Mouse (Mus musculus): ENCODE data around the gene Wfdc17. TPM values are rescaled to one million over a fixed set of nuclear protein-coding genes. Genes with fewer than 3 reads are reported as not detected.

Gene Wfdc17
- polyA plus RNA-seq, 1 experiment from 2014 or later = not detected

DNA sequence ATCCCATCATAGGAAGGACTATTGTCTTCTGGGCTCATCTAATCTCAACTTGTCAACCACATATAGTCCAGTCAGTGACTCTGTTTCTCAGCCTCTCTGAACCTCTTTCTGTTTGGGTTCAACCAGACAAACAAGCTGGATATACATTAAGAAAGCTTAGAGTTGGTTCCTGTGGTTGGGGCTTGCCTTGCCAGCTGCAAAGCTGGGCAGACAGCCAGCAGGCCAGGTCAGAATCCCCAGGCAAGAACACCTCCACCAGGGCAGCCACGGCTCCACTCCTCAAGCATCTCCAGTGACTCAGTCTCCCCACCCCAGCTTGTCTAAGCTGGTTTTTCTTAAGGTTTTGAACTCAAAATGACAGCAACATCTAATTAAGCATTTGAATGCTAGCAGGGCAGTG is 8.9 kb downstream of the Wfdc17 start:
- ATAC-seq (ENCODE audit: insufficient number of reproducible peaks, low FRiP score) = no peak
- H3K4me2 ChIP-seq = no peak overlapping the region
- H3K9ac ChIP-seq = no peak overlapping the region
- 89% methylated on average over 1 of the region's 1 CpGs for WGBS
- H3K27ac ChIP-seq (ENCODE audit: poor library complexity, severe bottlenecking) = no peak overlapping the region
- no peak overlapping the region for H3K4me3 ChIP-seq
- no peaks in the 10 kb centered on the region for H3K36me3 ChIP-seq
- no peaks in the 10 kb centered on the region for H3K4me1 ChIP-seq (replicated peaks)
- H3K27me3 ChIP-seq (replicated peaks) = no peaks in the 10 kb centered on the region; the same call in 1 of the 2 replicates
- no peaks in the 10 kb centered on the region for H3K9me3 ChIP-seq (replicated peaks)

DNA sequence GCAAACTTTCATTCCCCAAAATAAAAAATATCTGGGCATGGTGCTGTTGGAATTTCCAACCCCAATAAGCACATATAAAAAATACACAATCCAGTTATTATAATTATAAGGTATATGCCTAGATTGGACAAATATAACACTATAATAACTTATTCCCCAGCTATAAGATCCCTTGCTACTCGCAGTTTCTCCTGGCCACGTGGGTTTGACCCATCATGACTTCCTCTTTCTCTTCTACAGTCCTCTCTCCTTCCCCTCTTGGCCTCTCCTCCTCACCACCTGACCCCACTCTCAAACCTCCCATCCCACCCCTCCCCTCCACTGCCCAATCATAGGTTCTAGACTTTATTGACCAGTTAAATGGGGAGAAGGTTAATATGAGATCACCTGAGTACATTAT is 10.1 kb downstream of the Wfdc17 start:
- H3K36me3 ChIP-seq = no peaks in the 10 kb centered on the region
- H3K27ac ChIP-seq (ENCODE audit: poor library complexity, severe bottlenecking) = no peak overlapping the region
- no peaks in the 10 kb centered on the region for H3K27me3 ChIP-seq (replicated peaks)
- no peak overlapping the region for H3K4me2 ChIP-seq
- no peaks in the 10 kb centered on the region for H3K9me3 ChIP-seq (replicated peaks)
- H3K4me1 ChIP-seq (replicated peaks) = no peaks in the 10 kb centered on the region
- 74% methylated on average over 2 of the region's 2 CpGs for WGBS
- H3K9ac ChIP-seq = no peak overlapping the region
- no peak overlapping the region for H3K4me3 ChIP-seq
- ATAC-seq (ENCODE audit: insufficient number of reproducible peaks, low FRiP score) = no peak

- Histone ChIP-seq H3K4me3 (no peak overlapping the region), H3K4me1 (replicated peaks) (no peaks in the 10 kb centered on the region), H3K27me3 (replicated peaks) (no peaks in the 10 kb centered on the region), H3K9ac (no peak overlapping the region), H3K9me3 (replicated peaks) (no peaks in the 10 kb centered on the region), H3K36me3 (no peaks in the 10 kb centered on the region), H3K27ac (ENCODE audit: poor library complexity, severe bottlenecking) (no peak overlapping the region), H3K4me2 (no peak overlapping the region)
- 81% methylated on average over 6 of the region's 6 CpGs for WGBS
- ATAC-seq (ENCODE audit: insufficient number of reproducible peaks, low FRiP score) = no peak
These were observed 13.4 kb downstream of the Wfdc17 start for GRCm38 (mm10) chr11:83717042-83717665.

DNA sequence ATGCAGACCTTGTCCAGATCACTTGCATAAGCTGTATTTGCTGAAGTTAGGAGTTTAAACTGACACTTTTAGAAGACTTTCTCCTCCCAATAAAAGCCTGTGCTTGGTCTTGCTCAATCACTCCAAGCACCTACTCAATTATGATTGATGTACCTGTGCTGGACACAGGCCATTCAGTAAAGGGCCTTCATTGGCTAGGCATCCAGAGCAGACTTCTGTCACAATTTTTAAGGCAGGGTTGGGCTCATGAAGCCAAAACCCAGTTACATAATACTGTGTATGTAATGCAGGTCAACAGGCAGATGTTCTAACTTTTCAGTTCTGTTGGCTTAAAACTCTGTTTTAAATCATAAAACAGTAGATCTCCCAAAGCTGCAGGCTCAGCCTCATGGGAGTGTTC is 17.0 kb downstream of the Wfdc17 start:
- no peak for ATAC-seq (ENCODE audit: insufficient number of reproducible peaks, low FRiP score)
- Histone ChIP-seq H3K9me3 (replicated peaks) (no peaks in the 10 kb centered on the region), H3K4me3 (no peak overlapping the region), H3K27me3 (replicated peaks) (no peaks in the 10 kb centered on the region), H3K9ac (no peak overlapping the region), H3K27ac (ENCODE audit: poor library complexity, severe bottlenecking) (no peak overlapping the region), H3K36me3 (no peaks in the 10 kb centered on the region), H3K4me1 (replicated peaks) (no peaks in the 10 kb centered on the region), H3K4me2 (no peak overlapping the region)

DNA sequence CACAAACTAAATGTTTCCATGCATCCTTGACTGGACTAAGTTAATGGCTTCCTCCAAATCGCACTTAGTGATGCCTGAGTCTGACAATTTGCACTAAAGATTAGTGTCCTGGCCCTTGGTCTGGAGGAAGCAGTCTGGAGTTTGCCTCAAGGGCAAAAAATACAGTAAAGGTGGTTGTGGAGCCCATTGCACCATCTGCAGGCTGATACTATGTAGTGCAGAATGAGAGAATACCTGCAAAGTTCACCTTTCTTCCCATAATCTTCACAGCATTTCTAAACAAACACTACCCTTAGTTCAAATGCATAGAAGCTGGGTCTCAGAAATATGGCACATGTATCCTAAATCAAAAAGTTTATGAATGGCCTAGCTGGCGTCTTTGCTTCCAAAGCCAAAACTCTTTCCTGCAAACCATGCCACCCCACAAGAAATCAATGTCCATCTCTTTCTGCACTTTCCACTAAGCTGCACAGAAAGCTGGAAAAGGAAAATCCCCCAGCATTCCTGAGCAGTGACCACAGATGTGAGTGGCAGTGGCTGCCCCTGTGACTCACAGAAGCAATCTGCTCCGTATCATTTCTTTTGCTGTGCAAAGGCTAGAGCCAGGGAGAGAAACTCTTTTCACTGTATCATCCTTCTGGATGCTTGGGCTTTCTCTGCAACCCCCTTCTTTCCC is 25.1 kb downstream of the Wfdc17 start:
- no peak for ATAC-seq (ENCODE audit: insufficient number of reproducible peaks, low FRiP score)
- H3K27ac ChIP-seq (ENCODE audit: poor library complexity, severe bottlenecking) = no peak overlapping the region
- no peak overlapping the region for H3K4me2 ChIP-seq
- H3K9me3 ChIP-seq (replicated peaks) = 0 out of 2 replicates have a peak, but pooled peaks cover 2% of the 10 kb centered on the region
- WGBS = 35% methylated on average over 3 of the region's 3 CpGs
- H3K4me3 ChIP-seq = no peak overlapping the region
- 0 out of 2 replicates have a peak, but pooled peaks cover 3% of the 10 kb centered on the region for H3K27me3 ChIP-seq (replicated peaks)
- no peak overlapping the region for H3K9ac ChIP-seq
- H3K4me1 ChIP-seq (replicated peaks) = no peaks in the 10 kb centered on the region
- H3K36me3 ChIP-seq = no peaks in the 10 kb centered on the region

- H3K9me3 ChIP-seq (replicated peaks) = peaks cover 5% of the 10 kb centered on the region; the same call in 1 of the 2 replicates
- H3K27me3 ChIP-seq (replicated peaks) = 0 out of 2 replicates have a peak, but pooled peaks cover 3% of the 10 kb centered on the region
- H3K4me1 ChIP-seq (replicated peaks) = no peaks in the 10 kb centered on the region
- H3K9ac ChIP-seq = no peak overlapping the region
- no peak overlapping the region for H3K27ac ChIP-seq (ENCODE audit: poor library complexity, severe bottlenecking)
- H3K36me3 ChIP-seq = no peaks in the 10 kb centered on the region
- no peak for ATAC-seq (ENCODE audit: insufficient number of reproducible peaks, low FRiP score)
- H3K4me2 ChIP-seq = no peak overlapping the region
- H3K4me3 ChIP-seq = no peak overlapping the region
- WGBS = 70% methylated on average over 1 of the region's 1 CpGs
These were observed 27.3 kb downstream of the Wfdc17 start for GRCm38 (mm10) chr11:83731116-83731515.

DNA sequence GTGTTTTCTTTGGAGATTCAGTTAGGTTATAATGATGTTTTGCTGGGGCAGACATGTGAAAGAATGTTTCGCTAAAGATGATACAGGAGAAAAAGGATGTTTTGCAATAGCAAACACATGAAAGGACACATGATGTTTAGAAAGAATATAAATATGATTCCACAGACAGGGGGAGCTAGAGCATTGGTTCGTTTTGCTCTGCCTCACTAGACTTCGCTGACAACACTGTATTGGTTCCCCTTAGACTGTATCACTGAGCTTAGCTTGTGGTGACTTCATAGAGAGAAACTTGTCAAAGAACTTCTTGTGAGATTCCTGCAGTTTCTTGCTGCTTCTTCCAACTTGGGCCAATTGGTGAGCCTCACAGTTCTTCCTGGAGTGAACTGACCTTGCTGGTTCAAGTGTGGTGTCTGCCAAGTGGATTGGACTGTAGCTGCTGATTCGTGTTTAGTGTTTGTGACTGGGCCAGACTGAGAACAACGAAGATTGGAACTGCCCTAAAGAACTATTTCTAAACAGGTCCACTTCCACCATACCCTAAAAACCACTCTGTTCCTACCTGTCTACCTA is 29.4 kb downstream of the Wfdc17 start:
- H3K36me3 ChIP-seq = no peaks in the 10 kb centered on the region
- no peak overlapping the region for H3K4me3 ChIP-seq
- no peaks in the 10 kb centered on the region for H3K4me1 ChIP-seq (replicated peaks)
- ATAC-seq (ENCODE audit: insufficient number of reproducible peaks, low FRiP score) = no peak
- no peak overlapping the region for H3K4me2 ChIP-seq
- 73% methylated on average over 5 of the region's 5 CpGs for WGBS
- no peak overlapping the region for H3K9ac ChIP-seq
- H3K27ac ChIP-seq (ENCODE audit: poor library complexity, severe bottlenecking) = no peak overlapping the region
- H3K27me3 ChIP-seq (replicated peaks) = 0 out of 2 replicates have a peak, but pooled peaks cover 3% of the 10 kb centered on the region
- H3K9me3 ChIP-seq (replicated peaks) = peaks cover 5% of the 10 kb centered on the region; the same call in 1 of the 2 replicates

- Histone ChIP-seq H3K4me1 (replicated peaks) (no peaks in the 10 kb centered on the region), H3K9me3 (replicated peaks) (peaks cover 5% of the 10 kb centered on the region; the same call in 1 of the 2 replicates), H3K4me3 (no peak overlapping the region), H3K27me3 (replicated peaks) (peaks cover 7% of the 10 kb centered on the region; the same call in 1 of the 2 replicates), H3K4me2 (no peak overlapping the region), H3K36me3 (no peaks in the 10 kb centered on the region), H3K9ac (no peak overlapping the region), H3K27ac (ENCODE audit: poor library complexity, severe bottlenecking) (no peak overlapping the region)
- 78% methylated on average over 1 of the region's 1 CpGs for WGBS
- ATAC-seq (ENCODE audit: insufficient number of reproducible peaks, low FRiP score) = no peak
These were observed 30.4 kb downstream of the Wfdc17 start for GRCm38 (mm10) chr11:83734215-83734614.

GRCm38 (mm10) chr11:83735881-83736280 is 32.1 kb downstream of the Wfdc17 start:
- no peak for ATAC-seq (ENCODE audit: insufficient number of reproducible peaks, low FRiP score)
- no peak overlapping the region for H3K9ac ChIP-seq
- WGBS = 47% methylated on average over 2 of the region's 2 CpGs

DNA sequence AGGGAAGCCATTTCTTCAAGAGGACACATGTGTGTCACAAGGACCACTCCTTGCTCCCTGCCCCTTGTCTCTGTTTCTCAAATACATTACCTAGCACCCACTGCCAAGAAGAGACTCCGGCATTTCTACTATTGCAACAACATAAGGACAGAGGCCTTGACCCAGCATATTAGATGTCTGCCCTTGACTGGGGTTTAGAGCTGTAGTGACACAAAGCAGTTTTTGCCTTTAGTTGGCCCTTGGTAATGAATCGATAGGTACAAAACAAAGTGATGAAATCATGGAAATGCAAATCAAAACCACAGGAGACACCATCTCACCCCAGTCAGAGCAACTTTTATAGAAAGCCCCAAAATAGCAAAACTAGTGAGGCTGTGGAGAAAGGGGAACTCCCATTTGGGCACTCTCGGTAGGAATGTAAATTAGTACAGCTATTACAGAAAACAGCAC is 33.3 kb downstream of the Wfdc17 start:
- WGBS = 72% methylated on average over 3 of the region's 3 CpGs
- no peak for ATAC-seq (ENCODE audit: insufficient number of reproducible peaks, low FRiP score)
- H3K9me3 ChIP-seq (replicated peaks) = peaks cover 5% of the 10 kb centered on the region; the same call in 1 of the 2 replicates
- H3K4me2 ChIP-seq = no peak overlapping the region
- no peaks in the 10 kb centered on the region for H3K36me3 ChIP-seq
- no peak overlapping the region for H3K9ac ChIP-seq
- H3K4me1 ChIP-seq (replicated peaks) = no peaks in the 10 kb centered on the region
- no peak overlapping the region for H3K27ac ChIP-seq (ENCODE audit: poor library complexity, severe bottlenecking)
- H3K4me3 ChIP-seq = no peak overlapping the region
- peaks cover 22% of the 10 kb centered on the region for H3K27me3 ChIP-seq (replicated peaks)

More at GRCm38 (mm10) chr11:83735881-83736280, 32.1 kb downstream of the Wfdc17 start:
- Histone ChIP-seq H3K4me2 (no peak overlapping the region), H3K27me3 (replicated peaks) (peaks cover 11% of the 10 kb centered on the region), H3K9me3 (replicated peaks) (peaks cover 5% of the 10 kb centered on the region; the same call in 1 of the 2 replicates), H3K36me3 (no peaks in the 10 kb centered on the region), H3K4me3 (no peak overlapping the region), H3K4me1 (replicated peaks) (no peaks in the 10 kb centered on the region), H3K27ac (ENCODE audit: poor library complexity, severe bottlenecking) (no peak overlapping the region)

- no peak overlapping the region for H3K27ac ChIP-seq (ENCODE audit: poor library complexity, severe bottlenecking)
- H3K27me3 ChIP-seq (replicated peaks) = peaks cover 37% of the 10 kb centered on the region
- H3K4me2 ChIP-seq = no peak overlapping the region
- ATAC-seq (ENCODE audit: insufficient number of reproducible peaks, low FRiP score) = no peak
- no peak overlapping the region for H3K9ac ChIP-seq
- no peaks in the 10 kb centered on the region for H3K4me1 ChIP-seq (replicated peaks)
- no peak overlapping the region for H3K4me3 ChIP-seq
- no peaks in the 10 kb centered on the region for H3K36me3 ChIP-seq
- H3K9me3 ChIP-seq (replicated peaks) = no peaks in the 10 kb centered on the region
- WGBS = 17% methylated on average over 5 of the region's 5 CpGs
These were observed 35.5 kb downstream of the Wfdc17 start for GRCm38 (mm10) chr11:83739241-83739640.

All from heart, embryonic 12.5 days (tissue).